Comparison of ENCODE assay signal across 10 mouse cellular contexts in genomic region chr13:110683259-110684041, GRCm38 (mm10).
DNase-seq lines count a peak whose midpoint lies in the region; ATAC-seq and TF ChIP-seq lines count a peak whose summit lies in the region.
"Had no signal": no experiment of that assay in that cellular context is flagged by ENCODE, and none has a peak within 500 bp of the region (broad histone marks: within the 10 kb centered on the region; RNA-seq: fewer than 3 reads in every experiment).

No protein-coding gene starts in this region.

- intact Hi-C loops in heart, postnatal 36 days (cut with DNase I), result loop anchor here (2.0 to 5.0 kb wide), 3 partner anchors 123 to 289 kb away; partner anchors contain the start of gene Plk2

- no peak overlapping the region for H3K4me2 ChIP-seq in stomach, embryonic 16.5 days (ENCODE audit: low read depth, low read length)
- no peak overlapping the region for H3K4me2 ChIP-seq in stomach, postnatal 0 days (replicated peaks; ENCODE audit: low read depth)

- DNase-seq in heart, adult 9 months (ENCODE audit: low spot score in 2 of 2), result peak; percentile 13 to 53
- no peak for DNase-seq in heart, postnatal 36 days
- DNase-seq in stomach, postnatal 0 days (ENCODE audit: low spot score), result no peak
- peak; percentile 24 to 27 for DNase-seq in kidney, postnatal 36 days
- no peak for DNase-seq in spleen, postnatal 14 days (ENCODE audit: low spot score in 2 of 2)
- DNase-seq in urinary bladder, postnatal 25 days (ENCODE audit: low spot score), result no peak
- DNase-seq in urinary bladder, adult 18-20 months (ENCODE audit: low spot score in 2 of 2), result no peak
- DNase-seq: cerebellum, postnatal 36 days had no signal

- H3K36me3 ChIP-seq in stomach, embryonic 16.5 days (ENCODE audit: control insufficient read depth, insufficient read depth, low read length), result no peaks in the 10 kb centered on the region
- H3K36me3 ChIP-seq in stomach, postnatal 0 days (ENCODE audit: control insufficient read depth, insufficient read depth, low read length), result no peaks in the 10 kb centered on the region

- 67% methylated on average over 11 of the region's 11 CpGs for WGBS in stomach, embryonic 16.5 days
- 62% methylated on average over 11 of the region's 11 CpGs for WGBS in stomach, postnatal 0 days

- TF ChIP-seq CTCF in stomach, postnatal 0 days (IDR thresholded peaks at IDR 0.05; ENCODE audit: low read depth), result no peak

- no peak for TF ChIP-seq EP300 in stomach, postnatal 0 days (optimal IDR thresholded peaks at IDR 0.05)

- H3K27me3 ChIP-seq in stomach, embryonic 16.5 days (ENCODE audit: control insufficient read depth, insufficient read depth, low read length), result no peaks in the 10 kb centered on the region
- H3K27me3 ChIP-seq in stomach, postnatal 0 days (ENCODE audit: control insufficient read depth, insufficient read depth, low read length), result no peaks in the 10 kb centered on the region

- no peaks in the 10 kb centered on the region for H3K9me3 ChIP-seq in stomach, embryonic 16.5 days (replicated peaks; ENCODE audit: control insufficient read depth, low read length)
- no peaks in the 10 kb centered on the region for H3K9me3 ChIP-seq in stomach, postnatal 0 days (ENCODE audit: control insufficient read depth, low read length)

- ATAC-seq in stomach, embryonic 16.5 days (ENCODE audit: insufficient read depth, low FRiP score), result peak; percentile 53; the same call in 1 of the 2 replicates
- no peak for ATAC-seq in stomach, postnatal 0 days (ENCODE audit: low FRiP score, low TSS enrichment)

- no peaks in the 10 kb centered on the region for H3K4me1 ChIP-seq in stomach, embryonic 16.5 days (ENCODE audit: control insufficient read depth, insufficient read depth, low read length)
- no peaks in the 10 kb centered on the region for H3K4me1 ChIP-seq in stomach, postnatal 0 days (replicated peaks; ENCODE audit: control insufficient read depth, insufficient read depth)

- H3K27ac ChIP-seq in stomach, embryonic 16.5 days (ENCODE audit: low read length), result no peak overlapping the region
- H3K27ac ChIP-seq in stomach, postnatal 0 days (replicated peaks), result no peak overlapping the region
- H3K27ac ChIP-seq: macrophage had no signal

- H3K4me3 ChIP-seq in stomach, embryonic 16.5 days (replicated peaks; ENCODE audit: low read length), result no peak overlapping the region
- H3K4me3 ChIP-seq in stomach, postnatal 0 days (ENCODE audit: low read depth, low read length), result no peak overlapping the region

- no peak overlapping the region for H3K9ac ChIP-seq in stomach, embryonic 16.5 days (ENCODE audit: low read length)
- H3K9ac ChIP-seq in stomach, postnatal 0 days (ENCODE audit: low read length), result no peak overlapping the region

Comparison
In these comparisons a context has a peak if more than half of its experiments do, and no peak if none do; other contexts are left out.
1. DNase-seq: peak in heart, adult 9 months (2 of 2) and kidney, postnatal 36 days (2 of 2); none in heart, postnatal 36 days (0 of 2), stomach, postnatal 0 days (single experiment), spleen, postnatal 14 days (0 of 2), urinary bladder, postnatal 25 days (single experiment) and urinary bladder, adult 18-20 months (0 of 2).